Mouse (Mus musculus) CH12.LX (cell line): ENCODE measurements around the gene Cysltr1. TPM values are rescaled to one million over a fixed set of nuclear protein-coding genes. Genes with fewer than 3 reads are reported as not detected.

Source experiments
- DNase-seq: peaks from one replicate; pipeline ENCODE4 v3.0.0-alpha.2; 2013; ENCODE audit errors: extremely low read depth
- H3K27ac ChIP-seq: 2 replicates; pipeline ENCODE4 v1.5.1; 2012; ENCODE audit warnings: low read depth, mild to moderate bottlenecking, control low read depth, moderate library complexity; ENCODE audit not compliant: insufficient read depth
- H3K27me3 ChIP-seq: replicated peaks from 2 replicates; pipeline ENCODE3; 2012; ENCODE audit warnings: inconsistent platforms
- H3K36me3 ChIP-seq, 2 experiments: replicated peaks in 1 of 2; 2 replicates each; pipeline versions ENCODE3 to v1.6.1; 2012; ENCODE audit warnings: inconsistent platforms in 1 of 2, low read length in 1 of 2, mild to moderate bottlenecking in 1 of 2, mixed read lengths in 1 of 2, moderate library complexity in 1 of 2; ENCODE audit not compliant: control insufficient read depth in 1 of 2, insufficient read depth in 1 of 2
- H3K4me1 ChIP-seq, 2 experiments: 2 replicates each; pipeline ENCODE4 v1.6.1; 2012; ENCODE audit warnings: inconsistent platforms in 1 of 2, moderate library complexity in 1 of 2; ENCODE audit not compliant: insufficient read depth in 2 of 2, control insufficient read depth in 1 of 2
- H3K4me2 ChIP-seq: 2 replicates; pipeline ENCODE4 v1.6.1; 2012; ENCODE audit warnings: low read depth, mild to moderate bottlenecking, control low read depth; ENCODE audit not compliant: poor library complexity, insufficient read depth, severe bottlenecking
- H3K4me3 ChIP-seq, 3 experiments: fragments of 150-350 bp in 1 of 3; sonication (generic) in 1 of 3; replicated peaks in 1 of 3; 2 replicates each; pipeline versions ENCODE3 to v1.5.1; 2011 to 2012; ENCODE audit warnings: low read depth in 2 of 3, low read length in 2 of 3, mild to moderate bottlenecking in 2 of 3, moderate library complexity in 2 of 3, control low read depth in 1 of 3, improper control_type of control experiment in 1 of 3, inconsistent platforms in 1 of 3, mixed read lengths in 1 of 3; ENCODE audit not compliant: poor library complexity in 1 of 3
- H3K79me2 ChIP-seq: replicated peaks from 2 replicates; pipeline ENCODE4 v1.6.1; 2012; ENCODE audit warnings: mild to moderate bottlenecking, moderate library complexity; ENCODE audit not compliant: control insufficient read depth, poor library complexity, insufficient read depth, severe bottlenecking; ENCODE audit errors: extremely low read depth
- H3K9ac ChIP-seq: 2 replicates; pipeline ENCODE4 v1.6.1; 2012; ENCODE audit warnings: low read depth, mild to moderate bottlenecking, control low read depth, moderate library complexity; ENCODE audit not compliant: insufficient read depth
- H3K9me3 ChIP-seq: replicated peaks from 2 replicates; pipeline ENCODE3; 2012; ENCODE audit warnings: low read length, inconsistent platforms, mixed read lengths
- BHLHE40 ChIP-seq: IDR thresholded peaks from 2 replicates; pipeline ENCODE4 v1.6.1; 2011; ENCODE audit warnings: mild to moderate bottlenecking, low read depth, low read length, improper control_type of control experiment
- CHD2 ChIP-seq: IDR thresholded peaks from 2 replicates; pipeline ENCODE4 v1.6.1; 2011; ENCODE audit warnings: low read length, improper control_type of control experiment
- CTCF ChIP-seq, 2 experiments: IDR thresholded peaks in 1 of 2; conservative IDR thresholded peaks in 1 of 2; 2 replicates each; pipeline ENCODE4 v1.5.1; 2011 to 2012; ENCODE audit warnings: low read depth in 2 of 2, low read length in 2 of 2, improper control_type of control experiment in 1 of 2, inconsistent platforms in 1 of 2, mild to moderate bottlenecking in 1 of 2, moderate library complexity in 1 of 2
- EP300 ChIP-seq: IDR thresholded peaks from 2 replicates; pipeline ENCODE4 v1.6.1; 2011; ENCODE audit warnings: low read length, improper control_type of control experiment
- IRF4 ChIP-seq: IDR thresholded peaks from 2 replicates; pipeline ENCODE4 v1.6.1; 2014; ENCODE audit warnings: low read depth, mild to moderate bottlenecking, inconsistent platforms, low read length, improper control_type of control experiment
- JUND ChIP-seq: conservative IDR thresholded peaks from 2 replicates; pipeline ENCODE4 v1.6.1; 2011; ENCODE audit warnings: low read depth, low read length, improper control_type of control experiment
- KAT2A ChIP-seq: IDR thresholded peaks from 2 replicates; pipeline ENCODE4 v1.6.1; 2012; ENCODE audit warnings: low read length, improper control_type of control experiment, inconsistent platforms; ENCODE audit not compliant: insufficient replicate concordance
- MAFK ChIP-seq: IDR thresholded peaks from 2 replicates; pipeline ENCODE4 v1.6.1; 2011; ENCODE audit warnings: low read length, improper control_type of control experiment; ENCODE audit not compliant: insufficient replicate concordance
- MAX ChIP-seq: IDR thresholded peaks from 2 replicates; pipeline ENCODE4 v1.6.1; 2011; ENCODE audit warnings: low read length, improper control_type of control experiment
- MYC ChIP-seq: IDR thresholded peaks from 2 replicates; pipeline ENCODE4 v1.6.1; 2011; ENCODE audit warnings: low read depth, mild to moderate bottlenecking, improper control_type of control experiment, low read length
- NRF1 ChIP-seq: IDR thresholded peaks from 2 replicates; pipeline ENCODE4 v1.6.1; 2014; ENCODE audit warnings: low read depth, mild to moderate bottlenecking, inconsistent platforms, low read length, improper control_type of control experiment, moderate library complexity
- POLR2A ChIP-seq: IDR thresholded peaks from 2 replicates; pipeline ENCODE4 v1.6.1; 2011; ENCODE audit warnings: low read depth, mild to moderate bottlenecking, improper control_type of control experiment, low read length
- RAD21 ChIP-seq: IDR thresholded peaks from 2 replicates; pipeline ENCODE4 v1.6.1; 2011; ENCODE audit warnings: low read depth, mild to moderate bottlenecking, low read length, improper control_type of control experiment, moderate library complexity
- RCOR1 ChIP-seq: conservative IDR thresholded peaks from 2 replicates; pipeline ENCODE4 v1.6.1; 2012; ENCODE audit warnings: low read depth, mild to moderate bottlenecking, inconsistent platforms, low read length, improper control_type of control experiment
- SIN3A ChIP-seq: IDR thresholded peaks from 2 replicates; pipeline ENCODE4 v1.6.1; 2012; ENCODE audit warnings: low read length, improper control_type of control experiment, inconsistent platforms
- SMC3 ChIP-seq: IDR thresholded peaks from 2 replicates; pipeline ENCODE4 v1.6.1; 2011; ENCODE audit warnings: low read depth, low read length, improper control_type of control experiment
- TBP ChIP-seq: conservative IDR thresholded peaks from 2 replicates; pipeline ENCODE4 v1.6.1; 2011; ENCODE audit warnings: low read depth, low read length, improper control_type of control experiment
- TCF12 ChIP-seq: IDR thresholded peaks from 2 replicates; pipeline ENCODE4 v1.6.1; 2014; ENCODE audit warnings: low read depth, mild to moderate bottlenecking, inconsistent platforms, low read length, improper control_type of control experiment
- USF1 ChIP-seq: IDR thresholded peaks from 2 replicates; pipeline ENCODE4 v1.6.1; 2014; ENCODE audit warnings: low read depth, mild to moderate bottlenecking, inconsistent platforms, low read length, improper control_type of control experiment
- USF2 ChIP-seq: conservative IDR thresholded peaks from 2 replicates; pipeline ENCODE4 v1.6.1; 2011; ENCODE audit warnings: low read depth, low read length, improper control_type of control experiment
- ZKSCAN1 ChIP-seq: IDR thresholded peaks from 2 replicates; pipeline ENCODE4 v1.6.1; 2012; ENCODE audit warnings: low read depth, inconsistent platforms, low read length, improper control_type of control experiment, borderline replicate concordance
- ZNF384 ChIP-seq: IDR thresholded peaks from 2 replicates; pipeline ENCODE4 v1.6.1; 2012; ENCODE audit warnings: low read depth, low read length, improper control_type of control experiment, inconsistent platforms
- dilution Hi-C: fragments of 300-500 bp; cut with MboI; formaldehyde crosslinking; loops from 2 replicates; pipeline ENCODE4 v1.14.3; 2020; ENCODE audit warnings: low sequenced_read_pairs; ENCODE audit not compliant: extremely low pct_unique_long_range_greater_than_20kb, extremely low pct_ligation_motif_present
- in situ Hi-C: fragments of 300-500 bp; cut with MboI; formaldehyde crosslinking; loops from 3 replicates; pipeline ENCODE4 v1.14.3; 2019; ENCODE audit warnings: low sequenced_read_pairs, low pct_ligation_motif_present, low pct_unique_long_range_greater_than_20kb, mixed read lengths
- polyA plus RNA-seq: library from polyadenylated mRNA; unstranded; fragments of >175 nt; gene quantifications from 2 replicates; pipeline ENCODE4 v1.2.1, GENCODE M21; 2012; ENCODE audit warnings: low read depth; ENCODE audit not compliant: insufficient read length
- total RNA-seq, 2 experiments: library from RNA; depleted of rRNA; stranded (reverse); fragments of 300-350 nt in 1 of 2; fragments of >200 nt in 1 of 2; gene quantifications; 2 replicates each; pipeline ENCODE4 v1.2.3; 2012 to 2014

Gene Cysltr1
- total and polyA plus RNA-seq, 3 experiments, result 1.1 TPM; not detected in 2

- TF ChIP-seq USF1 (no peak), SIN3A (no peak), TBP (no peak), BHLHE40 (peak; percentile 54), MAFK (no peak), JUND (no peak), EP300 (no peak), NRF1 (no peak), RAD21 (peak; percentile 57), ZNF384 (no peak), CHD2 (no peak), USF2 (no peak), TCF12 (no peak), KAT2A (no peak), SMC3 (peak; percentile 66), CTCF (conservative IDR thresholded peaks at IDR 0.05 in 1 of 2, IDR thresholded peaks at IDR 0.05 in 1 of 2; ENCODE audit: low read depth in 2 of 2, low read length in 2 of 2) (peak in 1 of 2 experiments; percentile 66; a peak in 2 of 4 replicates), RCOR1 (no peak), ZKSCAN1 (no peak), POLR2A (no peak), IRF4 (no peak), MYC (0 out of 2 replicates have a peak, but pooled peaks have one; percentile 26), MAX (no peak)
- H3K36me3 ChIP-seq, result no peaks in the 10 kb centered on the region
- H3K4me1 ChIP-seq, result no peaks in the 10 kb centered on the region
- H3K9ac ChIP-seq, result no peak overlapping the region
- no peaks in the 10 kb centered on the region for H3K27me3 ChIP-seq
- no peak overlapping the region for H3K4me3 ChIP-seq
- no peaks in the 10 kb centered on the region for H3K79me2 ChIP-seq
- dilution Hi-C loops, result no loop called here
- no peak overlapping the region for H3K27ac ChIP-seq
- in situ Hi-C loops, result no loop called here
- no peak overlapping the region for H3K4me2 ChIP-seq
- DNase-seq, result peak; percentile 11
- no peaks in the 10 kb centered on the region for H3K9me3 ChIP-seq
Observed at GRCm38 (mm10) chrX:106536359-106536758, 67.1 kb downstream of the Cysltr1 start.

Other genes starting within 250 kb of the Cysltr1 start
- 3.3 TPM in 2 replicates for gene Fndc3c1, start 118.3 kb downstream of the Cysltr1 start, total RNA-seq (2012; rRNA removed)
- 3.7 and 4.3 TPM in 2 replicates for gene Fndc3c1, start 118.3 kb downstream of the Cysltr1 start, total RNA-seq (2014; rRNA removed)
- 3.6 and 4.1 TPM in 2 replicates for gene Fndc3c1, start 118.3 kb downstream of the Cysltr1 start, polyA plus RNA-seq
- gene Gm5127, start 20.5 kb downstream of the Cysltr1 start, total RNA-seq (2012; rRNA removed), result not detected in 2 replicates
- gene Gm5127, start 20.5 kb downstream of the Cysltr1 start, total RNA-seq (2014; rRNA removed), result 0.16 TPM in 1 of 2 replicates, not detected in the other
- gene Gm5127, start 20.5 kb downstream of the Cysltr1 start, polyA plus RNA-seq, result not detected in 2 replicates
- gene Rtl3, start 237.0 kb upstream of the Cysltr1 start, total RNA-seq (2012; rRNA removed), result not detected in 2 replicates
- gene Rtl3, start 237.0 kb upstream of the Cysltr1 start, total RNA-seq (2014; rRNA removed), result not detected in 2 replicates
- not detected in 2 replicates for gene Rtl3, start 237.0 kb upstream of the Cysltr1 start, polyA plus RNA-seq